28 mouse cellular contexts compared by ENCODE assay signal in genomic region chr5:43504243-43504786, GRCm38 (mm10). TPM values are rescaled to one million over a fixed set of nuclear protein-coding genes. Genes with fewer than 3 reads are reported as not detected.
DNase-seq lines count a peak whose midpoint lies in the region; ATAC-seq and TF ChIP-seq lines count a peak whose summit lies in the region.
"Had no signal": no experiment of that assay in that cellular context is flagged by ENCODE, and none has a peak within 500 bp of the region (broad histone marks: within the 10 kb centered on the region; RNA-seq: fewer than 3 reads in every experiment).

No protein-coding gene starts in this region.

- no peak for TF ChIP-seq CTCF in midbrain, postnatal 0 days (IDR thresholded peaks at IDR 0.05)
- TF ChIP-seq CTCF in stomach, postnatal 0 days (IDR thresholded peaks at IDR 0.05; ENCODE audit: low read depth) = peak; percentile 10; the same call in 1 of the 2 replicates

- no peak for ATAC-seq in midbrain, postnatal 0 days (ENCODE audit: low FRiP score)
- ATAC-seq in stomach, postnatal 0 days (ENCODE audit: low FRiP score, low TSS enrichment) = no peak
- ATAC-seq: forebrain, embryonic 14.5 days; intestine, embryonic 16.5 days; liver, embryonic 12.5 days had no signal

- H3K36me3 ChIP-seq in midbrain, postnatal 0 days (ENCODE audit: insufficient read depth, low read length) = no peaks in the 10 kb centered on the region
- no peaks in the 10 kb centered on the region for H3K36me3 ChIP-seq in midbrain, embryonic 10.5 days
- no peaks in the 10 kb centered on the region for H3K36me3 ChIP-seq in stomach, postnatal 0 days (ENCODE audit: control insufficient read depth, insufficient read depth, low read length)
- H3K36me3 ChIP-seq: embryonic facial prominence, embryonic 15.5 days; heart, embryonic 15.5 days; kidney, embryonic 15.5 days; liver, embryonic 12.5 days had no signal

- no peak overlapping the region for H3K9ac ChIP-seq in midbrain, postnatal 0 days (replicated peaks; ENCODE audit: low read length, poor library complexity, severe bottlenecking)
- no peak overlapping the region for H3K9ac ChIP-seq in stomach, postnatal 0 days (ENCODE audit: low read length)
- H3K9ac ChIP-seq: embryonic facial prominence, embryonic 15.5 days; heart, embryonic 15.5 days; hindbrain, embryonic 14.5 days; kidney, embryonic 15.5 days; liver, embryonic 12.5 days had no signal

- no peak for TF ChIP-seq EP300 in stomach, postnatal 0 days (optimal IDR thresholded peaks at IDR 0.05)

- intact Hi-C loops in gastrocnemius, postnatal 14 days (cut with DNase I; ENCODE audit: low total_unique reads) = no loop called here

- peak; percentile 32 for DNase-seq in midbrain, postnatal 0 days (ENCODE audit: low spot score)
- no peak for DNase-seq in midbrain, embryonic 10.5 days (ENCODE audit: low spot score)
- DNase-seq in embryo, embryonic 10.5 days (ENCODE audit: low spot score) = peak; percentile 66
- DNase-seq in hindlimb bud, embryonic 11.5 days (ENCODE audit: extremely low spot score, low read depth, low spot score) = peak; percentile 87
- DNase-seq in stomach, postnatal 0 days (ENCODE audit: low spot score) = no peak
- DNase-seq in gastrocnemius, postnatal 14 days = no peak
- no peak for DNase-seq in frontal cortex, postnatal 25 days (ENCODE audit: low spot score in 2 of 2)
- DNase-seq: adrenal gland, postnatal 36 days; cerebellum, adult 9-11 months; gastrocnemius, postnatal 25 days; heart, adult 2 months; heart, postnatal 4 days; kidney, postnatal 4 days; lung, adult 18-20 months; lung, postnatal 14 days; midbrain, embryonic 14.5 days had no signal

- H3K27me3 ChIP-seq in midbrain, postnatal 0 days (ENCODE audit: insufficient read depth, low read length) = no peaks in the 10 kb centered on the region
- H3K27me3 ChIP-seq in midbrain, embryonic 10.5 days (ENCODE audit: low read depth, poor library complexity, severe bottlenecking) = no peaks in the 10 kb centered on the region
- no peaks in the 10 kb centered on the region for H3K27me3 ChIP-seq in stomach, postnatal 0 days (ENCODE audit: control insufficient read depth, insufficient read depth, low read length)
- H3K27me3 ChIP-seq: embryonic facial prominence, embryonic 15.5 days; heart, embryonic 15.5 days; kidney, embryonic 15.5 days; liver, embryonic 12.5 days had no signal

- 74% methylated on average over 2 of the region's 2 CpGs for WGBS in midbrain, postnatal 0 days
- 82% methylated on average over 2 of the region's 2 CpGs for WGBS in midbrain, embryonic 10.5 days
- 79% methylated on average over 2 of the region's 2 CpGs for WGBS in stomach, postnatal 0 days

- H3K4me3 ChIP-seq in midbrain, postnatal 0 days (ENCODE audit: low read depth, low read length) = no peak overlapping the region
- no peak overlapping the region for H3K4me3 ChIP-seq in midbrain, embryonic 10.5 days
- H3K4me3 ChIP-seq in stomach, postnatal 0 days (ENCODE audit: low read depth, low read length) = no peak overlapping the region
- H3K4me3 ChIP-seq: embryonic facial prominence, embryonic 15.5 days; heart, adult 2 months; heart, embryonic 15.5 days; kidney, embryonic 15.5 days; left cerebral cortex, adult 2 months; liver, embryonic 12.5 days; myocyte had no signal

- H3K9me3 ChIP-seq in midbrain, postnatal 0 days (ENCODE audit: low read length) = no peaks in the 10 kb centered on the region
- H3K9me3 ChIP-seq in midbrain, embryonic 10.5 days (replicated peaks) = no peaks in the 10 kb centered on the region
- no peaks in the 10 kb centered on the region for H3K9me3 ChIP-seq in stomach, postnatal 0 days (ENCODE audit: control insufficient read depth, low read length)
- H3K9me3 ChIP-seq: embryonic facial prominence, embryonic 15.5 days; heart, embryonic 15.5 days; kidney, embryonic 15.5 days; liver, embryonic 12.5 days had no signal

- H3K4me1 ChIP-seq in midbrain, postnatal 0 days (ENCODE audit: insufficient read depth, low read length) = no peaks in the 10 kb centered on the region
- H3K4me1 ChIP-seq in midbrain, embryonic 10.5 days = no peaks in the 10 kb centered on the region
- no peaks in the 10 kb centered on the region for H3K4me1 ChIP-seq in stomach, postnatal 0 days (replicated peaks; ENCODE audit: control insufficient read depth, insufficient read depth)
- H3K4me1 ChIP-seq: heart, embryonic 15.5 days; kidney, embryonic 15.5 days; liver, embryonic 12.5 days had no signal

- no peak overlapping the region for H3K4me2 ChIP-seq in midbrain, postnatal 0 days (ENCODE audit: low read depth, low read length, poor library complexity, severe bottlenecking)
- no peak overlapping the region for H3K4me2 ChIP-seq in stomach, postnatal 0 days (replicated peaks; ENCODE audit: low read depth)
- H3K4me2 ChIP-seq: embryonic facial prominence, embryonic 15.5 days; heart, embryonic 15.5 days; hindbrain, embryonic 14.5 days; kidney, embryonic 15.5 days; liver, embryonic 12.5 days had no signal

- no peak overlapping the region for H3K27ac ChIP-seq in midbrain, postnatal 0 days (ENCODE audit: low read depth, low read length)
- H3K27ac ChIP-seq in midbrain, embryonic 10.5 days (replicated peaks) = no peak overlapping the region
- no peak overlapping the region for H3K27ac ChIP-seq in stomach, postnatal 0 days (replicated peaks)
- H3K27ac ChIP-seq: embryonic facial prominence, embryonic 15.5 days; heart, adult 2 months; heart, embryonic 15.5 days; hindbrain, embryonic 14.5 days; kidney, embryonic 15.5 days; left cerebral cortex, adult 2 months; liver, embryonic 12.5 days had no signal

RNA-seq across cellular contexts. Expression of gene C1qtnf7, which starts 11.0 kb away (rescaled TPM):
- 1.0 and 1.2 TPM in 2 replicates for total RNA-seq in midbrain, postnatal 0 days (2014; rRNA removed)
- polyA plus RNA-seq in midbrain, postnatal 0 days (2015; fragmentation: Nextera tagmentation; extraction: Ambion mirVana) = 1.1 and 1.5 TPM in 2 replicates
- polyA plus RNA-seq in midbrain, embryonic 10.5 days (2016; fragmentation: Nextera tagmentation; extraction: Ambion mirVana) = 0.12 and 0.41 TPM in 2 replicates
- polyA plus RNA-seq in stomach, postnatal 0 days (2015; fragmentation: Nextera tagmentation; extraction: Ambion mirVana) = 15.4 and 20.4 TPM in 2 replicates
- total RNA-seq in gastrocnemius, postnatal 14 days (2021) = 1 to 10 TPM; 1.1 to 1.5 TPM
- total RNA-seq: common myeloid progenitor, adult 5-6 weeks; megakaryocyte progenitor cell, adult 5-6 weeks; neutrophil, adult 5-6 weeks had no signal
- polyA plus RNA-seq: myocyte had no signal

Comparison
In these comparisons a context has a peak if more than half of its experiments do, and no peak if none do; other contexts are left out.
1. DNase-seq: peak in midbrain, postnatal 0 days (single experiment), embryo, embryonic 10.5 days (single experiment) and hindlimb bud, embryonic 11.5 days (single experiment); none in midbrain, embryonic 10.5 days (single experiment), stomach, postnatal 0 days (single experiment), gastrocnemius, postnatal 14 days (single experiment) and frontal cortex, postnatal 25 days (0 of 2).